Mouse (Mus musculus) liver, embryonic 14.5 days (tissue): ENCODE measurements around the gene Jmjd1c.

ENCODE experiments used
- CTCF ChIP-seq: IDR thresholded peaks from 2 replicates; pipeline ENCODE4 v1.5.1; 2016; ENCODE audit warnings: antibody characterized with exemption, low read depth, control low read depth
- EP300 ChIP-seq: IDR thresholded peaks from 2 replicates; pipeline ENCODE4 v1.6.1; 2016; ENCODE audit warnings: antibody characterized with exemption, low read depth

GRCm38 (mm10) chr10:67187001-67187453, 91.1 kb downstream of the Jmjd1c start:
- no peak for TF ChIP-seq CTCF
- TF ChIP-seq EP300: no peak
